Mouse (Mus musculus) myocyte (in vitro differentiated cells): ENCODE measurements around the gene Abhd2.

ENCODE experiments used
- MAX ChIP-seq: IDR thresholded peaks from one replicate; pipeline ENCODE4 v1.6.1; 2011; ENCODE audit warnings: low read depth, mild to moderate bottlenecking, control low read depth
- MYOD1 ChIP-seq, 3 experiments: IDR thresholded peaks; one replicate each; pipeline ENCODE4 v1.6.1; 2011; ENCODE audit warnings: control low read depth in 2 of 3, low read depth in 2 of 3, mild to moderate bottlenecking in 2 of 3, moderate library complexity in 1 of 3; ENCODE audit not compliant: insufficient read length in 2 of 3, control insufficient read depth in 1 of 3
- POLR2A ChIP-seq: IDR thresholded peaks from one replicate; pipeline ENCODE4 v1.6.1; 2011; ENCODE audit warnings: low read depth, mild to moderate bottlenecking, control low read depth, moderate library complexity; ENCODE audit not compliant: insufficient read length
- POLR2AphosphoS2 ChIP-seq: IDR thresholded peaks from one replicate; pipeline ENCODE4 v1.6.1; 2011; ENCODE audit warnings: low read depth, control low read depth; ENCODE audit not compliant: insufficient read length

DNA sequence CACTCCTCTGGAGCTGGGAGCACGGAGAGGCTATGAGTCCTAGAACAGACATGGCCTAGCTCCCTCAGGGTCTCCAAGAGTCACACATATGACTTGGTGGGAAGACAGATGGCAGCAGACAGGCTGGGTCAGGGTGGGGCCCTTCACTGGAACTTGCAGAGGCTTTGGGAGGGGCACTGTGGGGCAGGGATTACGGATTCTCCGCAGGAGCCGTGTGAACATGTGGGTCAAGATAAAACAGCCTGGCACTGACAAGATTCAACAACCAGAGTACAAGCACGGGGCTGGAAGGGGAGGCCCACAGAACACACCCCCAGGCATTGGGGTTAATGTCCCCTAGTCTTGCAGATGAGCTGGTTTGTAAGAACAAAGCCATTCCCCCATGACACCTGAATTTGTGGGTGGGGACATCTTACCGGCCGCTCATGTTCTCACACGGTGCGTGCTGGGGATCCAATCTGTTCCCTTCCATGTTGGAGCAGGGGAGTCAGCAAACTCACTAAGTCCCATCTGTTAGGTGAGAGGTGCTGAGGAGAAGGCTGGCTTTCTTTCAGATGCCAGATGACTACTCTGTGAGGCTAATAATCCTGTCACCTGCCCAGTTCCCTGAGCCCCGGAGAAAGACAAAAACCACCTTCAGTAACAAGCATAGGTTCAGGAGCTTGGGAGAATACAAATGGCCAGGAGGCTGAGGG is 30.9 kb upstream of the Abhd2 start:
- TF ChIP-seq POLR2AphosphoS2 (no peak), POLR2A (no peak), MAX (no peak), MYOD1 (IDR thresholded peaks at IDR 0.05; ENCODE audit: control insufficient read depth in 1 of 3, insufficient read length in 2 of 3, low read depth in 2 of 3) (no peak)
